Mouse (Mus musculus): Measurements from ENCODE around the gene Naa16. TPM values are rescaled to one million over a fixed set of nuclear protein-coding genes. Genes with fewer than 3 reads are reported as not detected.

Naa16 gene
- polyA plus RNA-seq, 1 experiment from 2014 or later = 22.9 TPM

DNA sequence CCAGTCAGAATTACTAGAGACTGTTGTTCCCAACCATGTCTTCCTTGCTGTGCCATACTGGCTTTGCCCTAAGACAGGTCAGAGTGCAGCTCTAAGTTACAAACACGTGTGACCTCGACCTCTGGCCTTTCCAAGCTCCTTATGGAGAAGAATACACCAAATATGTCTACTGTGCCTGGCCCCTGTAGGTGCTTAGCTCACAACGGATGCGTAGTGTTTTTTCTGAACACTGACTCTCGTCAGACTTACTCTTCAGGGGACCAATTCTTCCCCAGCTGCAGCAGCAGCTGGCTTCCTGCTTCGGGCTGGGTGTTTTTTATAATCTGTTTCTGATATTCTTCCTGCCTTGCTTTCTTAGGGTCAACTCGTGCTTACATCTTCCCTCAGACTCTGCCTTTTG is 74.7 kb downstream of the Naa16 start:
- Histone ChIP-seq H3K27me3 (replicated peaks; ENCODE audit: control insufficient read depth, insufficient read depth, low read length) (no peaks in the 10 kb centered on the region), H3K36me3 (ENCODE audit: control insufficient read depth, insufficient read depth, low read length) (no peaks in the 10 kb centered on the region), H3K9ac (ENCODE audit: low read length) (no peak overlapping the region), H3K27ac (ENCODE audit: low read depth, low read length) (no peak overlapping the region), H3K4me2 (ENCODE audit: low read length) (no peak overlapping the region), H3K9me3 (replicated peaks; ENCODE audit: control insufficient read depth, low read length) (no peaks in the 10 kb centered on the region), H3K4me1 (ENCODE audit: control insufficient read depth, insufficient read depth, low read length) (peaks cover 4% of the 10 kb centered on the region; the same call in 1 of the 2 replicates), H3K4me3 (ENCODE audit: low read depth, low read length) (no peak overlapping the region)
- DNase-seq (ENCODE audit: low spot score) (no peak), ATAC-seq (no peak)
- WGBS = 76% methylated on average over 7 of the region's 7 CpGs

GRCm38 (mm10) chr14:79314245-79315010 is 76.2 kb downstream of the Naa16 start:
- H3K9me3 ChIP-seq (replicated peaks; ENCODE audit: control insufficient read depth, low read length) = no peaks in the 10 kb centered on the region
- H3K9ac ChIP-seq (ENCODE audit: low read length) = no peak overlapping the region
- DNase-seq (ENCODE audit: low spot score) (peak; percentile 20), ATAC-seq (peak; percentile 35)
- no peak overlapping the region for H3K4me2 ChIP-seq (ENCODE audit: low read length)
- WGBS = 71% methylated on average over 12 of the region's 12 CpGs
- peak overlapping the region; percentile 52 for H3K27ac ChIP-seq (ENCODE audit: low read depth, low read length)
- H3K4me3 ChIP-seq (ENCODE audit: low read depth, low read length) = no peak overlapping the region
- no peaks in the 10 kb centered on the region for H3K27me3 ChIP-seq (replicated peaks; ENCODE audit: control insufficient read depth, insufficient read depth, low read length)
- peaks cover 4% of the 10 kb centered on the region; the same call in 1 of the 2 replicates for H3K4me1 ChIP-seq (ENCODE audit: control insufficient read depth, insufficient read depth, low read length)
- H3K36me3 ChIP-seq (ENCODE audit: control insufficient read depth, insufficient read depth, low read length) = no peaks in the 10 kb centered on the region

DNA sequence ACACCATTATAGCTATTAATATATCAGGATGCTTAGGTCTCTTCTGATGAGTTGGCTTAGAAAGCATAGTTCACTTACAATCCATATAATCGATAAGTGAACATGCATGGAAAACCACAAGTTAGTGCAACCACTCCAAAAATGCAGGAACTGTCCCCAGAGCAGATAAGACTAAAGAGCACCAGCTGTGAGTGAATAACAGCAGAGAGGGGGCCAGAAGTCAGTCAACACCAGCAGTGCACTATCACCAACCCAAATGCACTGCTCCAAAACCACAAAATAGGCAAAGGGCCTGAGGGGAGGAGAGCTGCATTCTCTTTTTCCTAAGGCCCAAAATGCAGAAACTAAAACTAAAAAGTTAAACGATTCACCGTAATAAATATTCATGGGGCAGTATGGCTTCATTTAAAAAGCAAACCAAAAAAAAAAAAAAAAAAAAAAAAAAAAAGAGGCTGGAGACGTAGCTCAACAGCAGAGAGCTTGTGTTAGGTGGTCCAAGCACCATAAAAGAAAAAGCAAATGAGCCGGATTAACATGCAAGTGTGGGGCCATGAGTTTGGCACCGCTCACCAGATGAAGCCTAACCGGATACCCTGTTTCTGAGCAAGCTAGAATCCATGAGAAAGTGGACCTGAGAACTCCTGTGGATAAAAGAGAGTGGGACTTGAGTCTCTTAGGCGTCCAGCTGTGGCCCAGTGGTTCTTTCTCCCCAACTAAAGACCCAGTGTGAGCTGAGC is 77.0 kb downstream of the Naa16 start:
- peaks cover 4% of the 10 kb centered on the region; the same call in 1 of the 2 replicates for H3K4me1 ChIP-seq (ENCODE audit: control insufficient read depth, insufficient read depth, low read length)
- H3K27me3 ChIP-seq (replicated peaks; ENCODE audit: control insufficient read depth, insufficient read depth, low read length) = no peaks in the 10 kb centered on the region
- ATAC-seq (peak; percentile 82), DNase-seq (ENCODE audit: low spot score) (peak; percentile 67)
- H3K4me2 ChIP-seq (ENCODE audit: low read length) = no peak overlapping the region
- H3K4me3 ChIP-seq (ENCODE audit: low read depth, low read length) = no peak overlapping the region
- peak overlapping the region; percentile 52 for H3K27ac ChIP-seq (ENCODE audit: low read depth, low read length)
- H3K36me3 ChIP-seq (ENCODE audit: control insufficient read depth, insufficient read depth, low read length) = no peaks in the 10 kb centered on the region
- no peaks in the 10 kb centered on the region for H3K9me3 ChIP-seq (replicated peaks; ENCODE audit: control insufficient read depth, low read length)
- 56% methylated on average over 8 of the region's 8 CpGs for WGBS
- H3K9ac ChIP-seq (ENCODE audit: low read length) = no peak overlapping the region

DNA sequence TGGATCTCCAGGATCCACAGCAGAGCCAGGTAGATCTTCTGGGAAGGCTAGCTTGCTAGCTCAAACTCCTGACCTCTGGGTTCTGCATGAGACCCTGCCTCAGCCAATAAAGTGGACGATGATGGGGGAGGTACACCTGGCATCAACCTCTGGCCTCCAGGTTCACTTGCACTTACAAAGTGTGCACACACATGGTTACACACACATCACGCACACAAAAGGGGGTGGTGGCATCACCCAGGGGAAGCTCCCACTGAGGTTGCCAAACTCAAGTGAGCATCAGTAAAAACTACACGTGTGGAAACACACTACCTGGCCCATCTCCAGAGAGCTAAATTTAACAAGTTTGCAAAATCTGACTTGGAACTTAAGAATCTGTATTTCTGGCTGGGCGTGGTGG is 77.9 kb downstream of the Naa16 start:
- H3K9ac ChIP-seq (ENCODE audit: low read length) = no peak overlapping the region
- H3K4me3 ChIP-seq (ENCODE audit: low read depth, low read length) = no peak overlapping the region
- H3K27me3 ChIP-seq (replicated peaks; ENCODE audit: control insufficient read depth, insufficient read depth, low read length) = no peaks in the 10 kb centered on the region
- peaks cover 7% of the 10 kb centered on the region; the same call in 1 of the 2 replicates for H3K4me1 ChIP-seq (ENCODE audit: control insufficient read depth, insufficient read depth, low read length)
- 74% methylated on average over 4 of the region's 4 CpGs for WGBS
- no peaks in the 10 kb centered on the region for H3K36me3 ChIP-seq (ENCODE audit: control insufficient read depth, insufficient read depth, low read length)
- no peak for ATAC-seq
- H3K4me2 ChIP-seq (ENCODE audit: low read length) = no peak overlapping the region
- no peak for DNase-seq (ENCODE audit: low spot score)
- H3K9me3 ChIP-seq (replicated peaks; ENCODE audit: control insufficient read depth, low read length) = no peaks in the 10 kb centered on the region
- no peak overlapping the region for H3K27ac ChIP-seq (ENCODE audit: low read depth, low read length)

GRCm38 (mm10) chr14:79311918-79312454 is 78.6 kb downstream of the Naa16 start:
- no peak for ATAC-seq
- Histone ChIP-seq H3K4me3 (ENCODE audit: low read depth, low read length) (no peak overlapping the region), H3K4me1 (ENCODE audit: control insufficient read depth, insufficient read depth, low read length) (peaks cover 7% of the 10 kb centered on the region; the same call in 1 of the 2 replicates), H3K9me3 (replicated peaks; ENCODE audit: control insufficient read depth, low read length) (no peaks in the 10 kb centered on the region), H3K27ac (ENCODE audit: low read depth, low read length) (no peak overlapping the region), H3K4me2 (ENCODE audit: low read length) (no peak overlapping the region), H3K9ac (ENCODE audit: low read length) (no peak overlapping the region), H3K27me3 (replicated peaks; ENCODE audit: control insufficient read depth, insufficient read depth, low read length) (no peaks in the 10 kb centered on the region), H3K36me3 (ENCODE audit: control insufficient read depth, insufficient read depth, low read length) (no peaks in the 10 kb centered on the region)
- 66% methylated on average over 4 of the region's 4 CpGs for WGBS
- no peak for DNase-seq (ENCODE audit: low spot score)

DNA sequence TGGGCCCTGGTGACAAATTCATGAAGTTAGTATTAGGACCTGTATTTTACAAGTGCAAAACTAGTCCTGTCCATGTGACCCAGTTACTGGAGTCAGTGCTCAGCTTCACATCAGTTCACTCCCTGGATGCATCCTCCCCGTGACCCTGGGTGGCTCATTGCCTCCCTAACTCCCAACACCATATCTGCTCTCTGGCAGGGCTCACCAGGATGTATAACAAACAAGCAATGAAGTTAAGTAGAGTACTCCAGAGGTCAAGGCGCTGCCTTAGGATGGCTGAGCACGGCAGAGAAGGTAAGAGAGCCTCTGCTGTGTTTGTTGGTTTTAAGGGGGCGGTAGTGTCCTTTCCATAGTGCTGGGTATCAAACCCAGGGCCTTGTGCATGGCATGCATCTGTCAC is 81.5 kb downstream of the Naa16 start:
- ATAC-seq (no peak), DNase-seq (ENCODE audit: low spot score) (no peak)
- Histone ChIP-seq H3K4me2 (ENCODE audit: low read length) (no peak overlapping the region), H3K4me3 (ENCODE audit: low read depth, low read length) (no peak overlapping the region), H3K27me3 (replicated peaks; ENCODE audit: control insufficient read depth, insufficient read depth, low read length) (no peaks in the 10 kb centered on the region), H3K4me1 (ENCODE audit: control insufficient read depth, insufficient read depth, low read length) (peaks cover 7% of the 10 kb centered on the region; the same call in 1 of the 2 replicates), H3K36me3 (ENCODE audit: control insufficient read depth, insufficient read depth, low read length) (no peaks in the 10 kb centered on the region), H3K9ac (ENCODE audit: low read length) (no peak overlapping the region), H3K27ac (ENCODE audit: low read depth, low read length) (no peak overlapping the region), H3K9me3 (replicated peaks; ENCODE audit: control insufficient read depth, low read length) (no peaks in the 10 kb centered on the region)
- WGBS = 71% methylated on average over 4 of the region's 4 CpGs

DNA sequence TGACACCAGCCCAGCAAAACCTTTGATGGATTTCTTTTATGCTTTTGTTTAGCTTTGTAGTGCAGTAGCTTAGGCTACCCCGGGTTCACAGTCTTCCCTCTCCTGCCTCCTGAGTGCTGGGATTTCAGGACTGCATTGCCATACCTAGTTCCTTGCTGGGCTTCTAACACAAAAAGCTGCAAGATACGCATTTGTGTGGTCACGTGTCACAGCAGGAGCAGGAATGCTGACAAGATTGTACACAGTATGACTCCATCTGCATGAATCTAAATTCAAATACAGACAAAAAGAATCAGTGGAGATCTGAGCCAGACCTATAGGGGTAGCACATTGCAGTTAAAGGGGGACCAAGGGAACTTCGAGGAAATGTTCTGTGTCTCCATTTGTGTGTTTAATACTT is 82.2 kb downstream of the Naa16 start:
- peaks cover 7% of the 10 kb centered on the region; the same call in 1 of the 2 replicates for H3K4me1 ChIP-seq (ENCODE audit: control insufficient read depth, insufficient read depth, low read length)
- 6% methylated on average over 4 of the region's 4 CpGs for WGBS
- H3K4me3 ChIP-seq (ENCODE audit: low read depth, low read length) = no peak overlapping the region
- no peaks in the 10 kb centered on the region for H3K27me3 ChIP-seq (replicated peaks; ENCODE audit: control insufficient read depth, insufficient read depth, low read length)
- H3K4me2 ChIP-seq (ENCODE audit: low read length) = no peak overlapping the region
- no peak overlapping the region for H3K27ac ChIP-seq (ENCODE audit: low read depth, low read length)
- no peaks in the 10 kb centered on the region for H3K9me3 ChIP-seq (replicated peaks; ENCODE audit: control insufficient read depth, low read length)
- H3K9ac ChIP-seq (ENCODE audit: low read length) = no peak overlapping the region
- ATAC-seq (peak; percentile 44), DNase-seq (ENCODE audit: low spot score) (peak; percentile 32)
- H3K36me3 ChIP-seq (ENCODE audit: control insufficient read depth, insufficient read depth, low read length) = no peaks in the 10 kb centered on the region

- H3K27ac ChIP-seq (ENCODE audit: low read depth, low read length) = no peak overlapping the region
- WGBS = 56% methylated on average over 5 of the region's 5 CpGs
- no peaks in the 10 kb centered on the region for H3K27me3 ChIP-seq (replicated peaks; ENCODE audit: control insufficient read depth, insufficient read depth, low read length)
- H3K9ac ChIP-seq (ENCODE audit: low read length) = no peak overlapping the region
- peaks cover 6% of the 10 kb centered on the region; the same call in 1 of the 2 replicates for H3K4me1 ChIP-seq (ENCODE audit: control insufficient read depth, insufficient read depth, low read length)
- H3K36me3 ChIP-seq (ENCODE audit: control insufficient read depth, insufficient read depth, low read length) = no peaks in the 10 kb centered on the region
- H3K9me3 ChIP-seq (replicated peaks; ENCODE audit: control insufficient read depth, low read length) = no peaks in the 10 kb centered on the region
- no peak for DNase-seq (ENCODE audit: low spot score)
- no peak overlapping the region for H3K4me2 ChIP-seq (ENCODE audit: low read length)
- peak; percentile 11; the same call in 1 of the 2 replicates for ATAC-seq
- H3K4me3 ChIP-seq (ENCODE audit: low read depth, low read length) = no peak overlapping the region
These were observed 82.7 kb downstream of the Naa16 start for GRCm38 (mm10) chr14:79307908-79308307.
